Mouse (Mus musculus) limb, embryonic 14.5 days (tissue): Measurements from ENCODE around the gene Evpl. TPM values are rescaled to one million over a fixed set of nuclear protein-coding genes. Genes with fewer than 3 reads are reported as not detected.
A peak's percentile ranks its signal among the peaks of the same experiment; 100 is the strongest.

ENCODE experiments used
- ATAC-seq: fragments of 200-750 bp; cut with Nextera tagmentation; 2 replicates; pipeline ENCODE4 v1.8.0; 2017; ENCODE audit warnings: low read depth, moderate number of reproducible peaks, moderate TSS enrichment; ENCODE audit not compliant: low FRiP score
- DNase-seq: peaks from one replicate; pipeline ENCODE4 v3.0.0-alpha.2; 2015; ENCODE audit warnings: low spot score
- H3K27ac ChIP-seq: fragments of 300-500 bp; sonication (generic); replicated peaks from 2 replicates; pipeline ENCODE4 v1.5.1; 2014; ENCODE audit warnings: low read depth, mild to moderate bottlenecking, low read length, moderate library complexity, mixed read lengths
- H3K27me3 ChIP-seq: fragments of 300-500 bp; sonication (generic); 2 replicates; pipeline ENCODE4 v1.6.1; 2014; ENCODE audit warnings: low read length, mixed read lengths; ENCODE audit not compliant: control insufficient read depth, insufficient read depth
- H3K36me3 ChIP-seq: fragments of 300-500 bp; sonication (generic); 2 replicates; pipeline ENCODE4 v1.6.1; 2014; ENCODE audit warnings: mild to moderate bottlenecking, low read length, moderate library complexity, mixed read lengths; ENCODE audit not compliant: control insufficient read depth, insufficient read depth
- H3K4me1 ChIP-seq: fragments of 300-500 bp; sonication (generic); 2 replicates; pipeline ENCODE4 v1.6.1; 2014; ENCODE audit warnings: antibody characterized with exemption, low read length, mixed read lengths; ENCODE audit not compliant: control insufficient read depth, insufficient read depth
- H3K4me2 ChIP-seq: fragments of 300-500 bp; sonication (generic); replicated peaks from 2 replicates; pipeline ENCODE4 v1.6.1; 2014; ENCODE audit warnings: low read depth, mild to moderate bottlenecking, low read length, moderate library complexity; ENCODE audit not compliant: severe bottlenecking
- H3K4me3 ChIP-seq: fragments of 300-500 bp; sonication (generic); replicated peaks from 2 replicates; pipeline ENCODE4 v1.5.1; 2014; ENCODE audit warnings: low read length
- H3K9ac ChIP-seq: fragments of 300-500 bp; sonication (generic); 2 replicates; pipeline ENCODE4 v1.6.1; 2014; ENCODE audit warnings: mild to moderate bottlenecking, low read depth, low read length, moderate library complexity; ENCODE audit not compliant: severe bottlenecking
- H3K9me3 ChIP-seq: fragments of 300-500 bp; sonication (generic); 2 replicates; pipeline ENCODE4 v1.6.1; 2016; ENCODE audit warnings: low read length; ENCODE audit not compliant: control insufficient read depth
- POLR2A ChIP-seq: fragments of 200-500 bp; IDR thresholded peaks from 2 replicates; pipeline ENCODE4 v1.8.0; 2012; ENCODE audit warnings: inconsistent platforms, mild to moderate bottlenecking, moderate library complexity, borderline replicate concordance; ENCODE audit not compliant: insufficient read depth, insufficient read length; ENCODE audit errors: extremely low read depth
- WGBS: fragments of 180-500 bp; shearing (Covaris S2); extraction: QIAGEN DNeasy Blood & Tissue Kit; methylation state at CpG from one replicate; pipeline ENCODE4 v1.1.7; 2014; 5-methylcytosine and 5-hydroxymethylcytosine counted together
- polyA plus RNA-seq, 2 experiments: library from polyadenylated mRNA; depleted of rRNA in 1 of 2; stranded (reverse) in 1 of 2; unstranded in 1 of 2; fragments of >200 nt; fragmentation: Nextera tagmentation in 1 of 2; extraction: Ambion mirVana in 1 of 2; gene quantifications; 2 replicates each; pipeline versions ENCODE4 v1.2.1 to v1.2.3; 2012 to 2014

The Evpl gene
- polyA plus RNA-seq, 2 experiments = 8.2 to 21.8 TPM

DNA sequence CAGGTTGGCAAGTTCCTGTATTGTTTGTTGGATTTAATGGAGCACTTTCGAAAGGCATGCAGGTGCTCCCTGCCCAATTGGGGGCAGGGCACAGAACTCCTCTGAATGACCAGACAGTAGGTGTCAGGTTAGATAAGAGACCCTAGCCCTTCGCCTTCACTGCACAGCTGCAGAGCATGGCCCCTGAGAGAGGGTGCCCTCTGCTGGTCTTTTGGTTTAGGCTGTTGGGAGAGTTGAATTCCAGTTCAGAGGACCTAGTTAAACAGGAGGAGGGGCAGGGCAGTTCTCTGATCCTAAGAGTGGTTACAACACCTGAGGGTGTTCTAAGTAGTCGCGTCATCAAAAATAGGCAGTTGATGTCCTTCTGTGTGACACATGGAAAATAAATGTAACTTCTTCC is 18.0 kb downstream of the Evpl start:
- peaks cover 24% of the 10 kb centered on the region for H3K4me1 ChIP-seq
- no peaks in the 10 kb centered on the region for H3K36me3 ChIP-seq
- peak; percentile 55 for DNase-seq
- TF ChIP-seq POLR2A = no peak
- no peak overlapping the region for H3K27ac ChIP-seq
- H3K27me3 ChIP-seq = peaks cover 18% of the 10 kb centered on the region
- H3K4me2 ChIP-seq = no peak overlapping the region
- no peak overlapping the region for H3K9ac ChIP-seq
- peaks cover 7% of the 10 kb centered on the region; the same call in 1 of the 2 replicates for H3K9me3 ChIP-seq
- H3K4me3 ChIP-seq = no peak overlapping the region
- 28% methylated on average over 4 of the region's 4 CpGs for WGBS
- ATAC-seq = no peak

DNA sequence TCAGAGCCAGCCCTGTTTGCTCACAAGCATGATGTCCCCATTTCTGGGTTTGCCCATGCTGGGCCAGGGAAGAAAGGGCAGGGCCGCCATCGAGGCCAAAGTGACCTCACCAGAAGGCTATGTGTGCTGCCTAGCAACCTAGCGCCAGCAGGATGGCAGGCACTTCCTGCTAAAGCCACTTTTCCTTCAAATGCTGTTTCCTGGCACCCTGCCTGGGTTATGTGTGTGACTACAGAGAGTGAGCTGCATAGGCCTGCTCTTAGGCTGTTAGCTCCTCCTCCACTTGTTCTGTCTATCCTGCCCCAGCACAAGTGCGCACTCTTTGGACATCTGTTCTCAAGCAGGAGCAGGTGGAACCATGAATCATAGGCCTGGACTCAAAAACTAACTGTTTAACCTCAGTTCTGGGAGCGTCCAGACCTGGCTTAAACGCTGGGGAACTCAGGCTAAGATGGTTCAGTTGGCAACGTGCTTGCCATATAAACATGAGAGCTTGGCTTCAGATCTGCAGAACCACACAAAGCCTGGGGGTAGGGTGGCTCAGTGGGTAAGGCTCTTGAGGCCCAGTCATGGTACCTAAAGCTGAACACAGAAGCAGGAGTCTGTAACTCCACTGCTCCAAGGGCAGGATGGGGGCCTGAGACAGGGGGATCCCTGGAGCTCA is 19.0 kb downstream of the Evpl start:
- peaks cover 16% of the 10 kb centered on the region for H3K27me3 ChIP-seq
- ATAC-seq = peak; percentile 74
- no peak overlapping the region for H3K4me3 ChIP-seq
- no peak overlapping the region for H3K9ac ChIP-seq
- H3K4me1 ChIP-seq = peaks cover 24% of the 10 kb centered on the region
- DNase-seq = peak; percentile 88
- no peak for TF ChIP-seq POLR2A
- no peak overlapping the region for H3K4me2 ChIP-seq
- H3K9me3 ChIP-seq = peaks cover 7% of the 10 kb centered on the region; the same call in 1 of the 2 replicates
- H3K27ac ChIP-seq = peak overlapping the region; percentile 63
- no peaks in the 10 kb centered on the region for H3K36me3 ChIP-seq
- 50% methylated on average over 7 of the region's 7 CpGs for WGBS

DNA sequence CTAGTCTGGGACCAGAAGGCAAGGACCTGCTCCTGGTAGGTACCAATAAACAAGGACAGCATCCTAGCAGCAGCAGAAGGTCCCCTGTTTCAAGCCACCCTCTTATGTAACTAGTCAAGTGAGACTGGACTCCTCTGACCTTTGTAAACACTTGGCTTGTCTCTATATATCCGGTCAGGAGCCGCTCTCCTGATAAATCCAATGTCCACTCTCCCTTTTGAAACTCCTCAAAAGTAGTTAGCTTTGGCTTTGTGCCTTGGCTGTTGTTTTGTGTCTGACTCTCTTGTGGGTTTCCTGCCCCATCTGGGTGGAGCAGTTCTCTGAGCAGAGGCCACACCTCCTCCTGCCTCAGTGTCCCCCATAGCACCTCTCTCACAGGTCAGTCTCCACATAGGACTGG is 19.6 kb downstream of the Evpl start:
- ATAC-seq = no peak
- H3K4me2 ChIP-seq = no peak overlapping the region
- DNase-seq = no peak
- peaks cover 24% of the 10 kb centered on the region for H3K4me1 ChIP-seq
- no peak overlapping the region for H3K9ac ChIP-seq
- no peak overlapping the region for H3K4me3 ChIP-seq
- H3K9me3 ChIP-seq = peaks cover 7% of the 10 kb centered on the region; the same call in 1 of the 2 replicates
- 85% methylated on average over 2 of the region's 2 CpGs for WGBS
- H3K36me3 ChIP-seq = no peaks in the 10 kb centered on the region
- peak overlapping the region; percentile 63 for H3K27ac ChIP-seq
- peaks cover 10% of the 10 kb centered on the region for H3K27me3 ChIP-seq
- no peak for TF ChIP-seq POLR2A

DNA sequence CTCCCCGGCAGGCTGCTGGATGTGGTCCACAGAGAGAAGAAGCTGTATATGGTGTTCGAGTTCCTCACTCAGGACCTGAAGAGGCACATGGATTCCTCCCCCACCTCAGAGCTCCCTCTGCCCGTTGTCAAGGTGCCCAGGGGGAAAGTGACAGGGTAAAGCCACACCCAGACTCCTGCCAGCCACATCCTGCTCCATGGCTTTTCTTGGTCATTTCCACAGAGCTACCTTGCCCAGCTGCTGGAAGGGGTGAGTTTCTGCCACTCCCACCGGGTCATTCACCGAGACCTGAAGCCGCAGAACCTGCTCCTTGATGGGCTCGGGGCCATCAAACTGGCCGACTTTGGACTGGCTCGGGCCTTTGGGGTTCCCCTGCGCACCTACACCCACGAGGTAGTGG is 21.3 kb downstream of the Evpl start:
- DNase-seq (no peak), ATAC-seq (no peak)
- no peak overlapping the region for H3K27ac ChIP-seq
- no peak for TF ChIP-seq POLR2A
- no peak overlapping the region for H3K4me2 ChIP-seq
- peaks cover 4% of the 10 kb centered on the region; the same call in 1 of the 2 replicates for H3K27me3 ChIP-seq
- WGBS = 78% methylated on average over 11 of the region's 11 CpGs
- H3K9me3 ChIP-seq = peaks cover 4% of the 10 kb centered on the region; the same call in 1 of the 2 replicates
- H3K4me1 ChIP-seq = peaks cover 19% of the 10 kb centered on the region
- no peak overlapping the region for H3K4me3 ChIP-seq
- H3K9ac ChIP-seq = no peak overlapping the region
- peaks cover 3% of the 10 kb centered on the region; the same call in 1 of the 2 replicates for H3K36me3 ChIP-seq

DNA sequence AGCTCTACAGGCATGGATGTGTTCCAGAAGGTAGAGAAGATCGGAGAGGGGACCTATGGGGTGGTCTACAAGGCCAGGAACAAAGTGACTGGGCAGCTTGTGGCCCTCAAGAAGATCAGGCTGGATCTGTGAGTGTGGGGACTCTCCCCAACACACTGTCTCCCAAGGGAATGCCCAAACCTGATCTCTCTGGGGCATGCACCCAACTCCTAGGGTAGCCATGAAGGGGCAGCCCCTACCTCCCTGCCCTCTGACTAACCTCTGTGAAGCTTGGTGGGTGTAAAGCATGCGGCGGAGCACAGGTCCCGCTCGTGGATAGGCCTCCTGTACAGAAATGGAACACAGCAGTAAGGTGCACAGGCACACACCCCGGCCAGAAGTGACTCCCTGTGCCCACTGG is 21.9 kb downstream of the Evpl start:
- Histone ChIP-seq H3K4me2 (no peak overlapping the region), H3K36me3 (peaks cover 3% of the 10 kb centered on the region; the same call in 1 of the 2 replicates), H3K4me1 (peaks cover 19% of the 10 kb centered on the region), H3K9me3 (no peaks in the 10 kb centered on the region), H3K27me3 (no peaks in the 10 kb centered on the region), H3K9ac (no peak overlapping the region), H3K27ac (no peak overlapping the region), H3K4me3 (no peak overlapping the region)
- TF ChIP-seq POLR2A = no peak
- ATAC-seq (no peak), DNase-seq (no peak)
- 89% methylated on average over 6 of the region's 6 CpGs for WGBS
